Mouse (Mus musculus) spleen, adult 2 months (tissue): ENCODE data around the gene Spo11.
A peak's percentile ranks its signal among the peaks of the same experiment; 100 is the strongest.

Experiments used
- CTCF ChIP-seq: fragments of 200-500 bp; IDR thresholded peaks from 2 replicates; pipeline ENCODE4 v1.5.1; 2011; ENCODE audit warnings: mild to moderate bottlenecking, inconsistent platforms; ENCODE audit not compliant: insufficient read depth, insufficient read length, insufficient replicate concordance; ENCODE audit errors: extremely low read depth
- POLR2A ChIP-seq: fragments of 200-500 bp; IDR thresholded peaks from 2 replicates; pipeline ENCODE4 v1.6.1; 2011; ENCODE audit warnings: low read depth, low read length, inconsistent platforms

GRCm38 (mm10) chr2:172949051-172949450, 28.4 kb upstream of the Spo11 start:
- TF ChIP-seq CTCF (peak; percentile 10; the same call in 1 of the 2 replicates), POLR2A (no peak)
